Mouse (Mus musculus) G1E (cell line): Measurements from ENCODE around the gene Ogfod2.

Experiments used
- CTCF ChIP-seq: IDR thresholded peaks from 2 replicates; pipeline ENCODE4 v1.5.1; 2012; ENCODE audit warnings: low read depth, low read length, inconsistent platforms, mixed read lengths
- GATA2 ChIP-seq: IDR thresholded peaks from 2 replicates; pipeline ENCODE4 v1.6.1; 2012; ENCODE audit warnings: low read depth, low read length, inconsistent platforms, borderline replicate concordance
- POLR2AphosphoS5 ChIP-seq: IDR thresholded peaks from 2 replicates; pipeline ENCODE4 v1.6.1; 2012; ENCODE audit warnings: low read depth, low read length, inconsistent platforms; ENCODE audit not compliant: insufficient replicate concordance
- TAL1 ChIP-seq: conservative IDR thresholded peaks from 2 replicates; pipeline ENCODE4 v1.6.1; 2012; ENCODE audit warnings: low read depth, low read length, inconsistent platforms, mixed read lengths

GRCm38 (mm10) chr5:124150895-124151294, 38.8 kb downstream of the Ogfod2 start:
- TF ChIP-seq TAL1: no peak
- no peak for TF ChIP-seq GATA2
- TF ChIP-seq CTCF: no peak
- no peak for TF ChIP-seq POLR2AphosphoS5
